Mouse (Mus musculus): ENCODE results near the gene Cxcl17. TPM values are rescaled to one million over a fixed set of nuclear protein-coding genes. Genes with fewer than 3 reads are reported as not detected.

Cxcl17 gene
- total and polyA plus RNA-seq, 3 experiments, result not detected

DNA sequence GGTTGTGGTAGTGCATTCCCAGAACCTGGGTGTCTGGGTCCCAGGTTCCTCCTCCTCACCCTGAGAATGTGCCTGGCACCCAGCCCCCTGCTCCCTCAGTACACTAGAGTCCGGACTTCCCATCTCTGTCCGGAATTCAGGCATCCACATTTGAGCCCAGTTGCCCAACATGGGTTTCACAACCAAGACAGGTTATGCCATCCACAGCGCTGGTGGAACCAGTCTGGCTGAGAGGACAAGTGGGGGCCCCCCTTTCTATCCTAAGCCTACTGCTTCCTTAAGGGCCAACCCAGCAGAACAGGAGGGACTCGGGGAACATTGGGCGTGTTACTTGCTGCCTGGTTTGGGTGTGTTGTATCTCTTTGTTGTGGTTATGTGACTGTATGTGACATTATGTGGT lies 40.2 kb downstream of the Cxcl17 start:
- dilution Hi-C loops (cut with MboI; ENCODE audit: extremely low pct_ligation_motif_present, extremely low pct_unique_long_range_greater_than_20kb, low sequenced_read_pairs) (no loop called here), in situ Hi-C loops (cut with MboI; ENCODE audit: low pct_ligation_motif_present, low pct_unique_long_range_greater_than_20kb, low sequenced_read_pairs) (no loop called here)
- no peak overlapping the region for H3K4me3 ChIP-seq (replicated peaks in 1 of 3; ENCODE audit: low read depth in 2 of 3, low read length in 2 of 3, poor library complexity in 1 of 3)
- 0 out of 4 replicates have a peak, but pooled peaks cover 0 to 2% of the 10 kb centered on the region in 2 experiments for H3K4me1 ChIP-seq (ENCODE audit: control insufficient read depth in 1 of 2, insufficient read depth in 2 of 2)
- H3K27ac ChIP-seq (ENCODE audit: insufficient read depth, low read depth), result no peak overlapping the region
- H3K4me2 ChIP-seq (ENCODE audit: insufficient read depth, low read depth, poor library complexity, severe bottlenecking), result no peak overlapping the region
- no peaks in the 10 kb centered on the region for H3K9me3 ChIP-seq (replicated peaks; ENCODE audit: low read length)
- no peak for TF ChIP-seq ETS1 (conservative IDR thresholded peaks at IDR 0.05; ENCODE audit: low read depth, low read length)
- TF ChIP-seq IRF4 (IDR thresholded peaks at IDR 0.05; ENCODE audit: low read depth, low read length), result no peak
- TF ChIP-seq GABPA (IDR thresholded peaks at IDR 0.05; ENCODE audit: insufficient replicate concordance, low read depth, low read length), result no peak
- no peak for TF ChIP-seq MXI1 (IDR thresholded peaks at IDR 0.05; ENCODE audit: low read depth, low read length)
- TF ChIP-seq ELF1 (IDR thresholded peaks at IDR 0.05; ENCODE audit: low read depth, low read length), result no peak
- TF ChIP-seq UBTF (IDR thresholded peaks at IDR 0.05; ENCODE audit: low read depth, low read length), result no peak
- TF ChIP-seq MEF2A (IDR thresholded peaks at IDR 0.05; ENCODE audit: borderline replicate concordance, low read depth, low read length), result no peak
- TF ChIP-seq CTCF (conservative IDR thresholded peaks at IDR 0.05 in 1 of 2, IDR thresholded peaks at IDR 0.05 in 1 of 2; ENCODE audit: low read depth in 2 of 2, low read length in 2 of 2), result no peak
- no peak for TF ChIP-seq SMC3 (IDR thresholded peaks at IDR 0.05; ENCODE audit: low read depth, low read length)
- TF ChIP-seq E2F4 (IDR thresholded peaks at IDR 0.05; ENCODE audit: insufficient replicate concordance, low read depth, low read length), result no peak
- TF ChIP-seq MAFK (IDR thresholded peaks at IDR 0.05; ENCODE audit: insufficient replicate concordance, low read length), result no peak
- no peak for TF ChIP-seq BHLHE40 (IDR thresholded peaks at IDR 0.05; ENCODE audit: low read depth, low read length)
- no peak for TF ChIP-seq ZMIZ1 (IDR thresholded peaks at IDR 0.05; ENCODE audit: low read depth, low read length)
- TF ChIP-seq USF2 (conservative IDR thresholded peaks at IDR 0.05; ENCODE audit: low read depth, low read length), result no peak
- TF ChIP-seq EP300 (IDR thresholded peaks at IDR 0.05; ENCODE audit: low read length), result no peak
- no peak for TF ChIP-seq CHD1 (IDR thresholded peaks at IDR 0.05; ENCODE audit: low read depth, low read length)
- no peak for TF ChIP-seq TCF12 (IDR thresholded peaks at IDR 0.05; ENCODE audit: low read depth, low read length)
- TF ChIP-seq JUN (IDR thresholded peaks at IDR 0.05; ENCODE audit: insufficient read depth, low read depth, low read length), result no peak
- peaks cover 46% of the 10 kb centered on the region for H3K27me3 ChIP-seq (replicated peaks)
- H3K9ac ChIP-seq (ENCODE audit: insufficient read depth, low read depth), result no peak overlapping the region
- no peaks in the 10 kb centered on the region for H3K79me2 ChIP-seq (replicated peaks; ENCODE audit: control insufficient read depth, extremely low read depth, insufficient read depth, poor library complexity, severe bottlenecking)
- no peaks in the 10 kb centered on the region for H3K36me3 ChIP-seq (replicated peaks in 1 of 2; ENCODE audit: control insufficient read depth in 1 of 2, insufficient read depth in 1 of 2, low read length in 1 of 2)
- no peak for DNase-seq (ENCODE audit: extremely low read depth)

DNA sequence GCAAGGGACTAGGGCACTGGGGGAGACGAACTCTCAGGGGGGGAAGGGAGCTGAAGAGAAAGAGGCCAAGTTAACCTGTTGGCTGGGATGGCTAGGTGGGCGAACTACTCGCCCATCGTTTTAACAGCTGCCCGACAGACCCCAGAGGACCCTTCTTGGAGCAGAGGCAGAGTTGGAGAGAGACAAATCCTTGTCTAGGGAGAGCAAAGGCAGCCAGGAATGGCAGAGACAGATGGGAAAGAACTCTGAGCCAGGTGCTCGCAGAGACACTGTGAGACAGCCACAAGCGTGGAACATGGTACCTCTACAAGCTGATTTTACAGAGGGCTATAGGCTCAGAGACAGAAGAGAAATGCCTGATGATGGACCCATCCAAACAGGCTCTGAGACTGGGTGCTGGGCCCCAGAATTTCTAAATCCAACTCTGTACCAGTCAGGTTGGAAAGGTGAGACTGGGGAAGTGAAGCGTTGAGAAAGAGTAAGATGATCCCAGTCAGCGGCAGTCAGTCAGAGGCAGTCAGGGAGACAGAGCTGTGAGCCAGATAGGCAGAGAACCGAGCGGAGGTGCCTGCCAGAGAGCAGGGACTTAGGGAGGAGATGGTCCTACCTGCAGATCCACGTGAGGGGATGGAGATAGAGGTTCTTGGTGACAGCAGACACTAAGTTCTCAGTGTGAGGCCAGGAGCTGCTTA lies 43.5 kb downstream of the Cxcl17 start, which contains the start of gene Cnfn:
TSS of gene Cnfn (minus strand) at position 667 of the 692 bp plus-strand sequence.
- Histone ChIP-seq H3K9ac (ENCODE audit: insufficient read depth, low read depth) (no peak within 1 kb of the TSS), H3K4me1 (ENCODE audit: control insufficient read depth in 1 of 2, insufficient read depth in 2 of 2) (no peaks in the 10 kb centered on the region), H3K9me3 (replicated peaks; ENCODE audit: low read length) (no peaks in the 10 kb centered on the region), H3K36me3 (replicated peaks in 1 of 2; ENCODE audit: control insufficient read depth in 1 of 2, insufficient read depth in 1 of 2, low read length in 1 of 2) (no peaks in the 10 kb centered on the region), H3K4me3 (replicated peaks in 1 of 3; ENCODE audit: low read depth in 2 of 3, low read length in 2 of 3, poor library complexity in 1 of 3) (no peak within 1 kb of the TSS), H3K79me2 (replicated peaks; ENCODE audit: control insufficient read depth, extremely low read depth, insufficient read depth, poor library complexity, severe bottlenecking) (no peaks in the 10 kb centered on the region), H3K27ac (ENCODE audit: insufficient read depth, low read depth) (no peak within 1 kb of the TSS), H3K4me2 (ENCODE audit: insufficient read depth, low read depth, poor library complexity, severe bottlenecking) (no peak within 1 kb of the TSS), H3K27me3 (replicated peaks) (peaks cover 62% of the 10 kb centered on the region)
- in situ Hi-C loops (cut with MboI; ENCODE audit: low pct_ligation_motif_present, low pct_unique_long_range_greater_than_20kb, low sequenced_read_pairs) (no loop called here), dilution Hi-C loops (cut with MboI; ENCODE audit: extremely low pct_ligation_motif_present, extremely low pct_unique_long_range_greater_than_20kb, low sequenced_read_pairs) (no loop called here)
- DNase-seq (ENCODE audit: extremely low read depth), result no peak
- TF ChIP-seq MXI1 (IDR thresholded peaks at IDR 0.05; ENCODE audit: low read depth, low read length) (no peak), NRF1 (IDR thresholded peaks at IDR 0.05; ENCODE audit: low read depth, low read length) (no peak), POLR2A (IDR thresholded peaks at IDR 0.05; ENCODE audit: low read depth, low read length) (no peak), POLR2AphosphoS2 (IDR thresholded peaks at IDR 0.05; ENCODE audit: low read depth, low read length) (no peak), NELFE (IDR thresholded peaks at IDR 0.05; ENCODE audit: low read depth, low read length) (no peak), PAX5 (IDR thresholded peaks at IDR 0.05; ENCODE audit: low read length) (no peak), CHD1 (IDR thresholded peaks at IDR 0.05; ENCODE audit: low read depth, low read length) (no peak), MEF2A (IDR thresholded peaks at IDR 0.05; ENCODE audit: borderline replicate concordance, low read depth, low read length) (no peak), HCFC1 (IDR thresholded peaks at IDR 0.05; ENCODE audit: low read depth, low read length) (no peak), MAFK (IDR thresholded peaks at IDR 0.05; ENCODE audit: insufficient replicate concordance, low read length) (no peak), MAZ (IDR thresholded peaks at IDR 0.05; ENCODE audit: low read depth, low read length) (no peak), SMC3 (IDR thresholded peaks at IDR 0.05; ENCODE audit: low read depth, low read length) (no peak)

All from CH12.LX (cell line).